Mouse (Mus musculus) brain, adult 2 months (tissue): ENCODE data around the gene Cltrn.

Experiments
- DNase-seq: peaks from one replicate; pipeline ENCODE4 v3.0.0; 2011; ENCODE audit warnings: low read depth, low spot score

Cltrn gene

GRCm38 (mm10) chrX:164139032-164139431 lies 50.4 kb downstream of the Cltrn start, which contains the start of gene Ace2:
TSS of gene Ace2 (plus strand) at chrX:164139332.
- DNase-seq: no peak

GRCm38 (mm10) chrX:164145463-164146250 lies 57.0 kb downstream of the Cltrn start:
- DNase-seq: no peak

- no peak for DNase-seq
Observed at GRCm38 (mm10) chrX:164152703-164153102, 64.1 kb downstream of the Cltrn start.

- no peak for DNase-seq
Observed at GRCm38 (mm10) chrX:164153606-164154005, 65.0 kb downstream of the Cltrn start.

- no peak for DNase-seq
Observed at GRCm38 (mm10) chrX:164154594-164154993, 66.0 kb downstream of the Cltrn start.

GRCm38 (mm10) chrX:164164681-164165080 lies 76.1 kb downstream of the Cltrn start:
- DNase-seq: no peak
